Mouse (Mus musculus): ENCODE measurements around the gene Pgpep1l. TPM values are rescaled to one million over a fixed set of nuclear protein-coding genes. Genes with fewer than 3 reads are reported as not detected.
"Not testable (repeated sequence)": the region's sequence is repeated elsewhere in the genome, so short reads cannot be mapped to it uniquely, and the experiment has no call there.

Pgpep1l gene
- polyA plus RNA-seq, 1 experiment: not detected

GRCm38 (mm10) chr7:68283133-68283520 lies 19.1 kb upstream of the Pgpep1l start:
- not testable (repeated sequence) for DNase-seq (ENCODE audit: low read depth)

- DNase-seq (ENCODE audit: low read depth): no peak
Observed at GRCm38 (mm10) chr7:68282304-68283132, 18.5 kb upstream of the Pgpep1l start.

- no peak for DNase-seq (ENCODE audit: low read depth)
Observed at GRCm38 (mm10) chr7:68281341-68281740, 17.3 kb upstream of the Pgpep1l start.

- DNase-seq (ENCODE audit: low read depth): no peak
Observed at GRCm38 (mm10) chr7:68280352-68280869, 16.4 kb upstream of the Pgpep1l start.

GRCm38 (mm10) chr7:68279481-68279880 lies 15.4 kb upstream of the Pgpep1l start:
- no peak for DNase-seq (ENCODE audit: low read depth)

- DNase-seq (ENCODE audit: low read depth): no peak
Observed at GRCm38 (mm10) chr7:68278908-68279307, 14.9 kb upstream of the Pgpep1l start.

- DNase-seq (ENCODE audit: low read depth): no peak
Observed at GRCm38 (mm10) chr7:68278385-68278784, 14.4 kb upstream of the Pgpep1l start.

GRCm38 (mm10) chr7:68277897-68278270 lies 13.9 kb upstream of the Pgpep1l start:
- no peak for DNase-seq (ENCODE audit: low read depth)

GRCm38 (mm10) chr7:68277054-68277896 lies 13.2 kb upstream of the Pgpep1l start:
- no peak for DNase-seq (ENCODE audit: low read depth)

GRCm38 (mm10) chr7:68275838-68276731 lies 12.1 kb upstream of the Pgpep1l start:
- no peak for DNase-seq (ENCODE audit: low read depth)

GRCm38 (mm10) chr7:68275445-68275837 lies 11.4 kb upstream of the Pgpep1l start:
- DNase-seq (ENCODE audit: low read depth): not testable (repeated sequence)

- DNase-seq (ENCODE audit: low read depth): no peak
Observed at GRCm38 (mm10) chr7:68274951-68275350, 10.9 kb upstream of the Pgpep1l start.

- no peak for DNase-seq (ENCODE audit: low read depth)
Observed at GRCm38 (mm10) chr7:68274218-68274617, 10.2 kb upstream of the Pgpep1l start.

GRCm38 (mm10) chr7:68273515-68273914 lies 9.5 kb upstream of the Pgpep1l start, which contains the start of gene Fam169b:
Fam169b (plus strand) TSS chr7:68273839.
- DNase-seq (ENCODE audit: low read depth): no peak

- DNase-seq (ENCODE audit: low read depth): no peak
Observed at GRCm38 (mm10) chr7:68272607-68273006, 8.6 kb upstream of the Pgpep1l start.

GRCm38 (mm10) chr7:68271816-68272215 lies 7.8 kb upstream of the Pgpep1l start:
- DNase-seq (ENCODE audit: low read depth): no peak

- DNase-seq (ENCODE audit: low read depth): no peak
Observed at GRCm38 (mm10) chr7:68270551-68270950, 6.5 kb upstream of the Pgpep1l start.

GRCm38 (mm10) chr7:68266691-68267090 lies 2.7 kb upstream of the Pgpep1l start:
- no peak for DNase-seq (ENCODE audit: low read depth)

GRCm38 (mm10) chr7:68265391-68265790 lies 1.4 kb upstream of the Pgpep1l start:
- no peak for DNase-seq (ENCODE audit: low read depth)

GRCm38 (mm10) chr7:68264531-68264930 lies 498 bp upstream of the Pgpep1l start:
- no peak for DNase-seq (ENCODE audit: low read depth)

- DNase-seq (ENCODE audit: low read depth): no peak
Observed at GRCm38 (mm10) chr7:68263346-68264027, 546 bp downstream of the Pgpep1l start.

Measured in gonadal fat pad, adult 2 months (tissue).